Mouse (Mus musculus) inflammation-experienced regulatory T-cells, adult 6 months (primary cell): Measurements from ENCODE around the gene Hdac1. TPM values are rescaled to one million over a fixed set of nuclear protein-coding genes. Genes with fewer than 3 reads are reported as not detected.
A peak's percentile ranks its signal among the peaks of the same experiment; 100 is the strongest.

Source experiments
- ATAC-seq: one replicate; pipeline ENCODE4 v1.8.0; 2017
- polyA plus RNA-seq, 3 experiments: library from polyadenylated mRNA; unstranded; fragments of 100-300 nt; shearing (Covaris generic); gene quantifications; one replicate each; pipeline ENCODE4 v1.2.1; 2017

Hdac1 gene
- polyA plus RNA-seq = 100 to 1,000 TPM; 256 to 267 (median 261) TPM

- peak; percentile 91 for ATAC-seq
Observed at GRCm38 (mm10) chr4:129542592-129543141, at the start of gene Hdac1. Gene Hdac1, minus strand, starts transcription at chr4:129542713.

- no peak for ATAC-seq
Observed at GRCm38 (mm10) chr4:129588865-129589264, 46.4 kb upstream of the Hdac1 start.

- ATAC-seq = no peak
Observed at GRCm38 (mm10) chr4:129586943-129587342, 44.4 kb upstream of the Hdac1 start.

DNA sequence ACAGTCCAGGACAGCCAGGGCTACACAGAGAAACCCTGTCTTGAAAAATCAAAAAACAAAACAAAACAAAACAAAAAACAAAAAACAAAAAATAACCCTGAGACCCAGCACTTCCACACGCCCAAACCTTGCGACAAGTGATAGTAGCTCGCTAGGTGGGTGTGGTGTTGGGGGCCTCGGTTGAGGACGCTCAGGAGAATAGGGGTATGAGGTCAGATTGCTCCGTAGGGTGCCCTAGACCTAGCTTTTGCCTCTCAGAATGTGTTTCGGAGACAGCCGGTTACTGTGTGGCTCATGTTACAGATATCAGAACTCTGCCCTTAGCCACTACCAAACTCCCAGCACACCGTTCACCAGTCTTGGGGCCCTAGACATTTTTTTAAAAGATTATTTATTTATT, 43.3 kb upstream of the Hdac1 start:
- no peak for ATAC-seq

- ATAC-seq = peak; percentile 55
Observed at GRCm38 (mm10) chr4:129584884-129585608, 42.5 kb upstream of the Hdac1 start.

DNA sequence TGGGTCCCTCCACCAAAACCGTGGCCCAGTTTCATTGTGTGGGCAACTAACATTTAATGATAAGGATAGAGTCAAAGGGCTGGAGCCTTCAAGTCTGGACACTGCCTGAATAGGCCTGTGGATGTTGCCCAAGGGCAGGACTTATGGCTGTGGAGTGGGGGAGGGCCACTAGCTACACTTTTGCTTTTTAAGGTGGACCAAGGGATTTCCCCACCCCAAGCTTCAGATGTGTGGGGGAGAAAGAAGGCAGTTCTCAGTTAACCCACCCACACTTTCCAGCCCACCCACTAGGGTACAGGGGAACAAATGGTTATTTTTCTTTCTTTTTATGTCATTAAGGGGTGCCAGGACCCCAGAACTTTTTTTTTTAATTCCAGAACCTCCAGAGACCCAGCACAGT, 41.9 kb upstream of the Hdac1 start:
- ATAC-seq = no peak

GRCm38 (mm10) chr4:129582251-129582650, 39.7 kb upstream of the Hdac1 start:
- ATAC-seq = no peak

- peak; percentile 76 for ATAC-seq
Observed at GRCm38 (mm10) chr4:129580347-129580746, 37.8 kb upstream of the Hdac1 start.

DNA sequence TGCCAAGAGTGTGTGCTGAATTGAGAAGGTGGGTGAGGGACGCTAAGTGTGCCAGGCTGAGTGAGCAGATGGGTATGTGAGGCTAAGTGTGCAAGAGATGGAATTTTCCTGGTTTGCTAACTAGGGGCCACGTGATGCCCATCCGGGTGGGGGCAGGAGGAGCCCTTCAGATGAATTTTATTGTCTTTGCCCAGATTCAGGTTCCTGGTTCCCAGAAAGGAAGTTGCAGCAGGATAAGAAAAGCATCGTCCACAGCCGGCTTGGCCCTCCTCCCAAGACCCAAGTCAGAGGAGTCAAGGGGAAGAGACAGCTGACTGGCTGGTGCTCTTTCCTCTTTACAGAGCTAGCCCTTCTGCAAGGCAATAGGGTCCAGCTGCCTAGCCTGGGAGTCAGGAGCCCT, 36.0 kb upstream of the Hdac1 start, which contains the start of gene Fam167b:
TSS of gene Fam167b (minus strand) at position 84 of the 400 bp plus-strand sequence.
- no peak for ATAC-seq

GRCm38 (mm10) chr4:129577688-129578087, 35.2 kb upstream of the Hdac1 start:
- no peak for ATAC-seq

- ATAC-seq = no peak
Observed at GRCm38 (mm10) chr4:129576863-129577491, 34.5 kb upstream of the Hdac1 start.

GRCm38 (mm10) chr4:129575171-129575844, 32.8 kb upstream of the Hdac1 start:
- ATAC-seq = peak; percentile 77

- peak; percentile 60 for ATAC-seq
Observed at GRCm38 (mm10) chr4:129573430-129573829, 30.9 kb upstream of the Hdac1 start, which contains the start of gene Lck. Gene Lck, minus strand, starts transcription at chr4:129573641.

DNA sequence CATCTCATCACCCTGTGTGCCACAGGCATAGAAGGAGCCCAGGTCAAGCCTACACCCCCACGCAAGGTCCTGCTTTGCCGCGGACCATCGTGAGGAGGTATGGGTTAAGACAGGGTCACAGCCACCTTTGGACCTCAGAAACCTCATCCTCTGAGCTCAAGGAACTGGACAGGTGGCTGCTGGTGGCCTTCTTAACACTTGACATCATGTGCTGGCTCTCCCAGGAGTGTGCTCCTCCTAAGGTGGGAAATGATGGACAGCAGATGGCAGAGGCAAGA, 30.5 kb upstream of the Hdac1 start:
- no peak for ATAC-seq

GRCm38 (mm10) chr4:129572236-129573092, 30.0 kb upstream of the Hdac1 start:
- peak; percentile 8 for ATAC-seq

GRCm38 (mm10) chr4:129571551-129572084, 29.1 kb upstream of the Hdac1 start:
- ATAC-seq = peak; percentile 1

DNA sequence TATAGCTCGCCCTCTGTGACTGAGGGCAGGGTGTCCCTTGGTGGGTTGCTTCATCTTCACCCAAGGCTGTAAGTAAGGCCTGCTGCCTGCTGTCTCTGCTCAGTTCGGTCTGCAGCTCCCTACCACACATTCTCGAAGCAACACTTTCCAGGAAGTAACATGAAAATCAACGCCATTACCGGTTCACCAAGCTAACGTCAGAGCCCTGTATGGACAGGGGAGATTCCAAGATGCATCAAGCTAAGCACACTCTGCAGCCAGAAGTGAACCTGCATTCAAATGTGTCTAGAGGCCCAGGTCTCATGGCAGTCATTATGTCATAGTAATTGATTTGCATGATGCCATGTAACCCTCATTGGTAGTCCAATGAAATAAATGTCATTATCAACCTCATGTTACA, 27.5 kb upstream of the Hdac1 start:
- peak; percentile 49 for ATAC-seq

- ATAC-seq = no peak
Observed at GRCm38 (mm10) chr4:129568366-129568765, 25.9 kb upstream of the Hdac1 start.

DNA sequence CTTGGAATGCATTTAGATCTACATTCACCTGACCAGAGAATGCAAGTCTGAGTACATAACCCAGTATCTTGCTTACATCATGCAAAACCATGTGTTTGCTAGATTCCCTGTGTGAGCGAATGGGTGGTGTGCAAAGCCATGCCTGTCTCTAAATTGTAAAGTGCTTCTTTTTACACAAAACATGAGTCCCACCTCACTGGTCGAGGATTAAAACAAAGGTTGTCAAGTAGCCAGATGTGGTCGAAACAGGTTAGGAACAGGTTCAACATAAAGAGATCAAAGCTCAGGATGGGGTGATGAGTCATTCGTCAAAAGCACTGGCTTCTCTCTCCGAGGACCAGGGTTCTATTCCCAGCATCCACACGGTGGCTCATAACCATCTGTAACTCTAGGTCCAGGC, 22.6 kb upstream of the Hdac1 start:
- peak; percentile 62 for ATAC-seq

DNA sequence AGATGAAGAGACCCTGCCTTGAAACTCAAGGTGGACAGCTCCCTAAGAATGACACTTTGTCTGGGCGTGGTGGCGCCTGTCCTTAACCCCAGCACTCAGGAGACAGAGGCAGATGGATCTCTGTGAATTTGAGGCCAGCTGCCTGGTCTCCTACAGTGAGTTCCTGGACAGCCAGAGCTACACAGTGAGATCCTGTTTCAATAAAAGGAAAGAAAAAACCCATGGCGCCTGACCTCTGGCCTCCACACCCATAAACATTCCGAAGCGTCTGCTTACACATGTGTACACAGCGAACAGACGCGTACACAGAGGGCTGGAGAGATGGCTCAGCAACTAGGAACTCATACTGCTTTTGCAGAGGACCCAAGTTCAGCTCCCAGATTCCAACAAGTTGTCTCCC, 21.2 kb upstream of the Hdac1 start:
- ATAC-seq = no peak

- ATAC-seq = no peak
Observed at GRCm38 (mm10) chr4:129561184-129561583, 18.7 kb upstream of the Hdac1 start.

GRCm38 (mm10) chr4:129558321-129558955, 15.9 kb upstream of the Hdac1 start:
- ATAC-seq = peak; percentile 79
